Mouse (Mus musculus) liver, embryonic 14.5 days (tissue): ENCODE results near the gene Jph3. TPM values are rescaled to one million over a fixed set of nuclear protein-coding genes. Genes with fewer than 3 reads are reported as not detected.

Experiments used
- ATAC-seq: fragments of 200-750 bp; cut with Nextera tagmentation; 2 replicates; pipeline ENCODE4 v1.8.0; 2017; ENCODE audit warnings: moderate number of reproducible peaks, mild to moderate bottlenecking, moderate library complexity; ENCODE audit not compliant: insufficient read depth
- DNase-seq, 3 experiments: peaks; one replicate each; pipeline ENCODE4 v3.0.0-alpha.2; 2012 to 2013; ENCODE audit warnings: low read depth in 3 of 3, low spot score in 3 of 3
- H3K27ac ChIP-seq: fragments of 300-500 bp; sonication (generic); 2 replicates; pipeline ENCODE4 v1.5.1; 2014; ENCODE audit warnings: moderate library complexity, mild to moderate bottlenecking, control low read depth, inconsistent platforms
- H3K27me3 ChIP-seq: fragments of 300-500 bp; sonication (generic); 2 replicates; pipeline ENCODE4 v1.6.1; 2014; ENCODE audit warnings: mild to moderate bottlenecking, low read length, moderate library complexity; ENCODE audit not compliant: control insufficient read depth, insufficient read depth
- H3K36me3 ChIP-seq: fragments of 300-500 bp; sonication (generic); replicated peaks from 2 replicates; pipeline ENCODE4 v1.6.1; 2014; ENCODE audit warnings: low read depth; ENCODE audit not compliant: control insufficient read depth, insufficient read depth
- H3K4me1 ChIP-seq, 2 experiments: fragments of 200-500 bp in 1 of 2; fragments of 300-500 bp in 1 of 2; sonication (generic) in 1 of 2; replicated peaks; 2 replicates each; pipeline ENCODE4 v1.6.1; 2012 to 2014; ENCODE audit warnings: antibody characterized with exemption in 1 of 2, inconsistent platforms in 1 of 2, low read length in 1 of 2; ENCODE audit not compliant: control insufficient read depth in 2 of 2, insufficient read depth in 2 of 2
- H3K4me2 ChIP-seq: fragments of 300-500 bp; sonication (generic); 2 replicates; pipeline ENCODE4 v1.6.1; 2014; ENCODE audit warnings: low read depth, mild to moderate bottlenecking, control low read depth, moderate library complexity
- H3K4me3 ChIP-seq, 2 experiments: fragments of 200-500 bp in 1 of 2; fragments of 300-500 bp in 1 of 2; sonication (generic) in 1 of 2; 2 replicates each; pipeline ENCODE4 v1.5.1; 2012 to 2014; ENCODE audit warnings: low read depth in 2 of 2, low read length in 2 of 2, mild to moderate bottlenecking in 2 of 2, control low read depth in 1 of 2, inconsistent platforms in 1 of 2, moderate library complexity in 1 of 2; ENCODE audit not compliant: insufficient read depth in 1 of 2
- H3K9ac ChIP-seq: fragments of 300-500 bp; sonication (generic); replicated peaks from 2 replicates; pipeline ENCODE4 v1.6.1; 2014; ENCODE audit warnings: mild to moderate bottlenecking, control low read depth, moderate library complexity
- H3K9me3 ChIP-seq: fragments of 300-500 bp; sonication (generic); 2 replicates; pipeline ENCODE4 v1.6.1; 2016; ENCODE audit warnings: low read length, mixed read lengths; ENCODE audit not compliant: control insufficient read depth
- CTCF ChIP-seq: IDR thresholded peaks from 2 replicates; pipeline ENCODE4 v1.5.1; 2016; ENCODE audit warnings: antibody characterized with exemption, low read depth, control low read depth
- EP300 ChIP-seq: IDR thresholded peaks from 2 replicates; pipeline ENCODE4 v1.6.1; 2016; ENCODE audit warnings: antibody characterized with exemption, low read depth
- WGBS: fragments of 180-500 bp; shearing (Covaris S2); extraction: QIAGEN DNeasy Blood & Tissue Kit; methylation state at CpG from one replicate; pipeline ENCODE4 v1.1.7; 2014; ENCODE audit not compliant: insufficient replicate concordance; 5-methylcytosine and 5-hydroxymethylcytosine counted together
- polyA plus RNA-seq, 2 experiments: library from polyadenylated mRNA; depleted of rRNA in 1 of 2; stranded (reverse) in 1 of 2; unstranded in 1 of 2; fragments of >200 nt; fragmentation: Nextera tagmentation in 1 of 2; extraction: Ambion mirVana in 1 of 2; gene quantifications; 2 replicates each; pipeline versions ENCODE4 v1.2.1 to v1.2.3; 2012 to 2014

Jph3 gene
- polyA plus RNA-seq, 2 experiments: not detected

DNA sequence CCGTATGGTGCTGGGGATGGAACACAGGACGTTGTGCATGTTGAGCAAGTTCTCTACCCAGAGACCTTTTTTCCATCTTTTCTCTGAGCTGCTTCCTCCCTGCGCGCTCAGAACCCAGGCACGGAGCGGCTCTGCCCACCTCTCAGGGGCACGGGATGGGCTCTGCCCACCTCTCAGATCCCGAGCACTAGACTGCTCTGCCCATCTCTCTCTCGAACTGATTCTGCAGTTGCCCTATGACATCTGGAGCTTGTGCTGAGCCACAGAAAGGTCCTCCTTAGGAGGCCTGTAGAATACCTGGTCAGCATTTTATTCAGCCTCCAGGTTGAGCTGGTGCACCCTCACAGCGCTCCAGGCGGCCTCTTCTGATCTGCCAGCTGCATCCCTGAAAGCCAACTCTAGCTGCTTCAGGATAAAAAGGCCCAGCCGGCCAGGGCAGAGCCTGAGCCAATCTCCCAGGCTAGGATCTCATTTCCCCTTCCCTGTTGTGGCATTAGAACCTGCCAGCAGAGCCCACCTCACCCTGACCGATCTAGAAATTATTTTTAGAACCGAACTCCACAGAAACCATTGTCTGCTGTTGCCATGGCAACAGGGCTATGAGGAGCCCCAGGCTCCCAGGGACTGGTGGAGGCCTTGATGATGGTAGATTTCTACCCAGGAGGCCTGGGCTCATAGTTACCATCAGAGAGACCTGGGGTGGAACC, 41.8 kb upstream of the Jph3 start:
- WGBS: 49% methylated on average over 14 of the region's 14 CpGs
- DNase-seq: no peak
- Histone ChIP-seq H3K4me1 (no peaks in the 10 kb centered on the region), H3K9me3 (no peaks in the 10 kb centered on the region), H3K27ac (no peak overlapping the region), H3K4me2 (no peak overlapping the region), H3K36me3 (no peaks in the 10 kb centered on the region), H3K9ac (no peak overlapping the region), H3K27me3 (no peaks in the 10 kb centered on the region), H3K4me3 (no peak overlapping the region)
- no peak for TF ChIP-seq EP300
- TF ChIP-seq CTCF: no peak
- ATAC-seq: no peak

DNA sequence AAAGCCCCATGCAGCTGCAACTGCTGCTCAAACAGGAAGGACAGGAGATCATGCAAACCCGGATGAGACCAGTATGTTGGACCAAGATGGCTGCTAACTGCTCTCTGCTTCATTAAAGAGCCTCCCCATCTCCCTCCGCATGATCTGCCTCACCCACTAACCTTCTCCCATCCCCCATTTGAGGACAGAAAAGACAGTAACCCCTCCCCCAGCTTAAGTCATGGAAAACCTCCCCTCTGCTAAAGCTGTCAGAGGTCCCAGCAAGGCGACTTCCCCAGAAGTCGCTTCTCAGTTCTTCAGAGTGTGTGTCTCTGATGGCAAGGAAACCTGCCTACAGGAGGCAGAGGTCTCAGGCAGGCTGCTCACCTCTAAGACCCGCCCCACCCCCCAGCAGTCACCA, 40.9 kb upstream of the Jph3 start:
- Histone ChIP-seq H3K27ac (no peak overlapping the region), H3K27me3 (no peaks in the 10 kb centered on the region), H3K4me3 (no peak overlapping the region), H3K9me3 (no peaks in the 10 kb centered on the region), H3K36me3 (no peaks in the 10 kb centered on the region), H3K4me2 (no peak overlapping the region), H3K4me1 (no peaks in the 10 kb centered on the region), H3K9ac (no peak overlapping the region)
- TF ChIP-seq CTCF (no peak), EP300 (no peak)
- DNase-seq (no peak), ATAC-seq (no peak)
- 23% methylated on average over 5 of the region's 5 CpGs for WGBS

DNA sequence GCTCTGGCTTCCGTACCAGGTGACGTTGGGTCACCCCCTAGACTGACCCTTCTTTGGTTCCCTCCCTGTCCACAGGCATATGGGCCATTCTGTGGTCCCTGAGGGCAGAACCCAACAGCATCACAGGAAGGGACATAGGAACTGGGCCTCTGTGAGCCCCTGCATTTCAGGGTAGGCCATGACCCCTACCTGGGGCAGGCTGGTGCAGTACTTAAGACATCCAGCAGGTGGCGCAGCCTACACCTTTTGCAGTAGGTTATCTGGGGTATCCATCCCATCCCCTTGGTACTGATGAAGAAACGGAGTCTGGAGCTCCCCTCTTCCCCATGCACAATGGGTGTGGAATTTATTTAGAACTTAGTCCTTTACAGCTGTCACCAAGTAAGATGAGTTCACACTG, 35.0 kb upstream of the Jph3 start:
- Histone ChIP-seq H3K9ac (no peak overlapping the region), H3K4me1 (no peaks in the 10 kb centered on the region), H3K27ac (no peak overlapping the region), H3K27me3 (no peaks in the 10 kb centered on the region), H3K9me3 (no peaks in the 10 kb centered on the region), H3K4me2 (no peak overlapping the region), H3K4me3 (no peak overlapping the region), H3K36me3 (no peaks in the 10 kb centered on the region)
- TF ChIP-seq EP300: no peak
- peak; percentile 94 for TF ChIP-seq CTCF
- no peak for DNase-seq
- no peak for ATAC-seq
- 43% methylated on average over 4 of the region's 4 CpGs for WGBS

DNA sequence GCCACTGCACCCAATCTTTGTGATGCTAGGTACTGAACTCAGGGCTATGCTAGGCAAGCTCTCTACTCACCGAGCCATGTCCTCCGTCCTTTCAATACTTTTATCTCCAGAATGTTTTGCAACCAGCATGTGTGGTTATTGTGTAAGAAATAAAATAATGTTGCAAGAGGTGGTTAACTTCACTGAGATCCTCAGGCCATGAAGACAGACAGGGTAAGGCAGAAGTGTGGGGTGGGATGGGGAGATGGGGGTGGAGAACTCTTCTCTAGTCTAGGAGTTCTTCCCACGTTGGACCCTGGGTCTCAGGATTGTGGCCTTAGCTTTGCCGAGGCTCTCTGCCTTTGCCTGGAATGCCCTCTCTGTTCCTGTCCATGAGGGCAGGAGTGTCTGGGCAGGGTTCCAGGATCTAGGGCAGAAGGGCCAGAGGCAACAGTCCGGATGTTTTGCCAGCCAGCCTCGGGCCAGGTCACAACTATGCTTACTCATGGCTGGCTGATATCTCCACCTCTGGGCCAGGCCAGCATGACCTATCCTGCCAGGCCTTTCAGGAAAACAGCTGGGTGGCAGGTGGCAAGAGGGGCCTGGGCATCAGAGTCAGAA, 33.7 kb upstream of the Jph3 start:
- no peak overlapping the region for H3K27ac ChIP-seq
- WGBS: 54% methylated on average over 6 of the region's 6 CpGs

DNA sequence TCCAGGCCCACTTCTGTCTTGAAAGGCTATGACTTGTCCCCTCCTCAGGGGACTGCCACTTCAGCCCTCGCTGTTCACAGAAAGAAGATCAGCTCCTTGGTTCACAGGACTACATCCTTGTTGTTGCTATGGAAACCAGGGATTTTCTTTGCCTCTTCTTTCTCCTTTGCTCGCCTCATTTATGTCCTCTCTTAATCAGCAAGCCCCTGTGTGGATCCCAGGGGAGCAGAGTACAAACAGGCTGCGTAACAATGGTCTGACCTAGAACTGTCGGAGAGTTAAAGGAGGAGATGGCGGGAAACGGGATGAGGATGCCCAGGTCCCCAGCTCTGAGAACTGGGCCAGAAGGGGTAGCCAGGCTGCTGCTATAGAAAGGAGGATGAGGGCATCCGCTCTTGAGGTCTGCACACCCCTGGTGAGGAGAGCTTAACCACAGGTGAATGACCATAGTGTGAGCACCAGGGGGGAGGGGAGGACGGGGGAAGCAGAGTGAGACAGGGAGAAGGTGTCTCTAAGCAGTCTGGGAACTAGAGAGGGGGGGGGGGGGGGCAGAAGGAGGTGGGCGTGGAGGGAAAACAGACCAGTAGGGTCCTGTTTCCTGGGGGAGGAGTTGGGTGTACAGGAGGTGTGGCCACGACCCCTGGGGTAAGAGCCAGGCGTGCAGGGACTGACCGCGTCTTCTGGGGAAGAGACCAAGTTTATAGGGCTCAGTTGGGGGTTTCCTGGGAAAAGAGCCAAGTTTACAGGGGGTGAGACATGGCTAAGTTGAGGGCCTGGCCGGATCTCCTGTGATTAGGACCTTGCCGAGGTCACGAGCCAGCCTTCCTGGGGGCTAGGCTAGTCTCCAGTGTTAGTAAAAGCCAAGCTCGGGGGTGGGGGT, 31.4 kb upstream of the Jph3 start:
- 7% methylated on average over 17 of the region's 17 CpGs for WGBS

More for the DNA sequence above, 33.7 kb upstream of the Jph3 start:
- Histone ChIP-seq H3K4me2 (no peak overlapping the region), H3K4me3 (no peak overlapping the region), H3K36me3 (no peaks in the 10 kb centered on the region), H3K9me3 (no peaks in the 10 kb centered on the region), H3K27me3 (no peaks in the 10 kb centered on the region), H3K4me1 (no peaks in the 10 kb centered on the region), H3K9ac (no peak overlapping the region)
- DNase-seq (no peak), ATAC-seq (no peak)
- TF ChIP-seq EP300 (no peak), CTCF (no peak)

More for the DNA sequence above, 31.4 kb upstream of the Jph3 start:
- H3K9ac ChIP-seq: no peak overlapping the region
- no peak overlapping the region for H3K4me3 ChIP-seq
- no peaks in the 10 kb centered on the region for H3K36me3 ChIP-seq
- no peak overlapping the region for H3K27ac ChIP-seq
- DNase-seq (no peak), ATAC-seq (no peak)
- no peak overlapping the region for H3K4me2 ChIP-seq
- TF ChIP-seq CTCF: no peak
- no peak for TF ChIP-seq EP300
- H3K4me1 ChIP-seq: no peaks in the 10 kb centered on the region
- no peaks in the 10 kb centered on the region for H3K9me3 ChIP-seq
- no peaks in the 10 kb centered on the region for H3K27me3 ChIP-seq
